Mouse (Mus musculus) cerebellum, postnatal 14 days (tissue): Measurements from ENCODE around the gene Doxl2.

Source experiments
- DNase-seq, 2 experiments: peaks; one replicate each; pipeline ENCODE4 v3.0.0; 2021; ENCODE audit warnings: mixed read lengths in 2 of 2

Gene Doxl2

DNA sequence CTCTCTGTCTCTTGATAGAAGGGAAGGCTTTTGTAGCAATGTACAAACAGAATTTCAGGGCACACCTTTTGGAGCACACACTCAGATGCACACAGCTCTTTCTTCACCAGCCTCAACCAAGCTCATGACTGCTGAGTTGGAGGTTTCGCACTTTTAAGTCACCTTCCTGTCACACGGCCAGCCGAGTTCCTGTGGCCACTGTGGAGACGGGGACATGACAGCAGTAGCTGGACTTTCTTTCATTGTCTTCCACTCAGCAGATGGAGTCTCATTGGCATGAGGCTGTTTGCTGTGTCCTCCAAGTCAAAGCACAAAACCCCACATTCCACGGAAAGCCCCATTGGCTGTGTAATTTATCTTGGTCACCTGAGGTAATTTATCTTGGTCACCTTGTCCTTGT, 36.4 kb downstream of the Doxl2 start:
- no peak for DNase-seq

GRCm38 (mm10) chr6:49013023-49013422, 38.3 kb downstream of the Doxl2 start:
- no peak for DNase-seq

- no peak for DNase-seq
These were observed 38.7 kb downstream of the Doxl2 start for GRCm38 (mm10) chr6:49013458-49013857.

- DNase-seq, result no peak
These were observed 42.4 kb downstream of the Doxl2 start for GRCm38 (mm10) chr6:49017150-49017549.

DNA sequence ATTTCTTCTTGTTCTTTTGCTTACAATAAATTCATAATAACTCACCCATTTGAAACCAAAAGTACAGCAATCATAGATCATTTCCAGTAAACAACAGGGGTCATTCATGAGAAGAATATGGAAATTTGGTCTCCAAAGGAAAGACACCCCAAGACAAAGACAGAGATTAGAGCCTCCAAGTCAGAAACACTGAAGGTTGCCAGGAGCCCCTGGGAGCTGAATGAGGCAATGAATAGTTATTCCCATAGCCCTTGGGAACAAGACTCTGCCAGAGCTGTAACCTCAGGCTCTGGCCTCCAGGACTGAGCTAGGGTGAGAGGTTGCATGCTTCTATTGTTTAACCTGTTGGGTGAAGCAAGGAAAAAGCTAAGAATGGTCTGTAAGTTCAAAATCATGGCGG, 44.6 kb downstream of the Doxl2 start:
- no peak for DNase-seq

DNA sequence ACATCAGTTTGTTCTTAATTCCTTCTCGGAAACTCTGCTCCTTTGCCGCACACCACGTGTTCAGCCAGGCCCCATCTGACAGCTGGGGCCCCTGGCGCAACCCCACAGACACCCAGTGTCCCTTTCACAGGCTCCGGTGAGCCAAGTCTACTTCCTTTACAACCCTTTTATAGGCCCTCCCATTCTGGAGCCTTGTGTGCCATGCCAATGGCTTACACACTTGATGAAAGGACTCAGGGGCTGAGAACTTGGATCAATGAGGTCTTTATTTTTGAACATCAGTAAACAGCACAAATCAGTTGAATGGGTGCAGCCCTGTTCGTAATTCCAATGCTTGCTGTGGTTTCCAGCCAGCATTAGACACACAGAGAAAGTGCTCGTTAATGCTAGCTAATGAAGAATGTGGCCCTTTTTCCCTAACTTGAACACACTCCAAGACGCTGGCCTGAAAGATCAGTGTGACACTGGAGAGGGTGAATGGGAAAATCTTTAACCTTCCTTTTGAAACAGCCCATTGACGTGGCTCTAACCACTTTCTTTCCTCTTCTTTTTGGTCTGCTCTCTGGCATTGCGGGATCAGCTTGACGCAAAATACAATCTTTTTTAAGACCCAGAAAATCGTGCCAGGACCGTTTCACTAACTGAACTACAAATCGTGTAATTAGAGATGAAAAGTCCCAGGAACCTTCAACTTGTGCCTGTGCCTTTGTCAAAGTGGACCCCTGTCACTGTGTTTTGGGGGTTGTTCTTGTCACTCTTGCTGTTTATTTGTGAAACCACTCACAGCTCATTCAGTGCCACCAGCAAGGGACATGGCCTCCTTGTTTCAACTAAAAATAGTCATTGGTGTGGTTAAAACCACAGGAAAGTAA, 46.6 kb downstream of the Doxl2 start:
- peak in 1 of 2 experiments; percentile 6 for DNase-seq

- no peak for DNase-seq
These were observed 47.6 kb downstream of the Doxl2 start for GRCm38 (mm10) chr6:49022384-49022783.

GRCm38 (mm10) chr6:49023315-49023714, 48.6 kb downstream of the Doxl2 start:
- DNase-seq, result no peak

- no peak for DNase-seq
These were observed 50.5 kb downstream of the Doxl2 start for GRCm38 (mm10) chr6:49025290-49025689.

GRCm38 (mm10) chr6:49026496-49026895, 51.7 kb downstream of the Doxl2 start:
- no peak for DNase-seq

- no peak for DNase-seq
These were observed 53.3 kb downstream of the Doxl2 start for GRCm38 (mm10) chr6:49028019-49028418.
